Mouse (Mus musculus): ENCODE data around the gene Cacna1d. TPM values are rescaled to one million over a fixed set of nuclear protein-coding genes. Genes with fewer than 3 reads are reported as not detected.

The Cacna1d gene
- polyA plus RNA-seq, 1 experiment from 2014 or later: 1.2 TPM

DNA sequence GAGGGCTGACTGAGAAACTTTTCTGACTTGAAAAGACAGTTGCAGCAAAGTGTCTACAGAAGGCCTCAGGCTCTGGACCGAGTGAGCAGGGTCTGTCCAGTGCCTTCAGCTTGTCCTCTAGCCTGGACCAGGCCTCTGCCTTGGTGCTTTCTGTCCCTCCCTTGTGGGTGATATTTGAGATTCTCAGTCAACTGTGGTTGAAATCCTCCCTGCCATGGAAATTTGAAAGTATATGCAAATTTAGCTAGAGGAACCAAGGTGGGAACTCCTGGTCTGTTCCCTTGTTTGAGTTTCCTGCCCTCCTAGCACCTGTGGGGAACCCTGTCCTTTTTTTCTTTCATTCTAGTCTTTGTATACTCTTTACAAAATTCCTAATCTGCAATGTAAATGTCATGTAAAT lies 476.2 kb downstream of the Cacna1d start:
- Histone ChIP-seq H3K4me1 (peaks cover 21% of the 10 kb centered on the region), H3K4me3 (no peak overlapping the region), H3K36me3 (no peaks in the 10 kb centered on the region), H3K9me3 (replicated peaks) (no peaks in the 10 kb centered on the region), H3K27me3 (ENCODE audit: low read depth, poor library complexity, severe bottlenecking) (peaks cover 11% of the 10 kb centered on the region), H3K27ac (0 out of 2 replicates have a peak overlapping the region, but pooled peaks have one; percentile 11)
- no peak for DNase-seq (ENCODE audit: low spot score)
- WGBS: 74% methylated on average over 1 of the region's 1 CpGs

- peaks cover 16% of the 10 kb centered on the region for H3K27me3 ChIP-seq (ENCODE audit: low read depth, poor library complexity, severe bottlenecking)
- 0 out of 2 replicates have a peak overlapping the region, but pooled peaks have one; percentile 11 for H3K27ac ChIP-seq
- peaks cover 22% of the 10 kb centered on the region for H3K4me1 ChIP-seq
- H3K9me3 ChIP-seq (replicated peaks): no peaks in the 10 kb centered on the region
- no peak for DNase-seq (ENCODE audit: low spot score)
- H3K4me3 ChIP-seq: no peak overlapping the region
- WGBS: 63% methylated on average over 10 of the region's 10 CpGs
- no peaks in the 10 kb centered on the region for H3K36me3 ChIP-seq
Observed at GRCm38 (mm10) chr14:30014487-30014886, 476.8 kb downstream of the Cacna1d start.

- H3K27ac ChIP-seq: no peak overlapping the region
- H3K4me3 ChIP-seq: no peak overlapping the region
- 82% methylated on average over 10 of the region's 10 CpGs for WGBS
- no peaks in the 10 kb centered on the region for H3K9me3 ChIP-seq (replicated peaks)
- peaks cover 34% of the 10 kb centered on the region for H3K4me1 ChIP-seq
- no peak for DNase-seq (ENCODE audit: low spot score)
- no peaks in the 10 kb centered on the region for H3K36me3 ChIP-seq
- peaks cover 41% of the 10 kb centered on the region for H3K27me3 ChIP-seq (ENCODE audit: low read depth, poor library complexity, severe bottlenecking)
Observed at GRCm38 (mm10) chr14:30011886-30012560, 479.2 kb downstream of the Cacna1d start.

DNA sequence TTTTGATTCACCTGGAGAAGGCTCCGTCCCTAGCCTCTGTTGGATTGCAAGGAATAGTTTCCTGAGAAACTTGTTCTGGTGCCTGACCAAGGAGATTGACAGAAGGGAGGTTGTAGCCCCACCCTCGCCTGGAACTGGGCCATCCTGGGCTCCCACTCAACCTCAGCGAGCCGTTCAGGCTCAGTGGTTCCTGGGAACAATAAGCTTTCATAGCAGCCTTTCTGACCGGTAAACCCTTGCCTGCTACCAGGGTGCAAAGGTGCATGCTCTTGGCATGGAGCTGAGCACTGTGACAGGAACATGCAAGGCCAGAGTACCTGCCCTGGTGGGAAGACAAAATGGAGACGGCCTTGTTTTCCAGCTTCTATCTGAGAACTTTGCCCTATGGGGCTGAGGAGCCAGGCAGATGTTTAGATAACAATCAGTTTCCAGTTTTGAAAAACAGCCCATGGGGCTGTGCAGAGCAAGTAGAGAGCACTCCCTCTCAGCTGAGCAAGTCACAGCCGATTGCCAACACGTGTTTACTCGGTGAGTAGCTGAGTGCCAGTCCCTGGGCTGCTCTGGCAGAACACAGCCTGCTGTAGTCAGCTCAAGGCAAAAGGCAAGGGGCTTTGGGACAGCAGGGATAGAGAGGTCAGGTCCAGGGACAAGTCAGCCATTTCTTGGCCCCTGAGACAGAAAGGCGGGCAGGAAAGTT lies 481.2 kb downstream of the Cacna1d start:
- no peaks in the 10 kb centered on the region for H3K36me3 ChIP-seq
- WGBS: 86% methylated on average over 10 of the region's 10 CpGs
- H3K4me3 ChIP-seq: no peak overlapping the region
- no peaks in the 10 kb centered on the region for H3K9me3 ChIP-seq (replicated peaks)
- peaks cover 33% of the 10 kb centered on the region for H3K4me1 ChIP-seq
- peaks cover 41% of the 10 kb centered on the region for H3K27me3 ChIP-seq (ENCODE audit: low read depth, poor library complexity, severe bottlenecking)
- DNase-seq (ENCODE audit: low spot score): no peak
- no peak overlapping the region for H3K27ac ChIP-seq

DNA sequence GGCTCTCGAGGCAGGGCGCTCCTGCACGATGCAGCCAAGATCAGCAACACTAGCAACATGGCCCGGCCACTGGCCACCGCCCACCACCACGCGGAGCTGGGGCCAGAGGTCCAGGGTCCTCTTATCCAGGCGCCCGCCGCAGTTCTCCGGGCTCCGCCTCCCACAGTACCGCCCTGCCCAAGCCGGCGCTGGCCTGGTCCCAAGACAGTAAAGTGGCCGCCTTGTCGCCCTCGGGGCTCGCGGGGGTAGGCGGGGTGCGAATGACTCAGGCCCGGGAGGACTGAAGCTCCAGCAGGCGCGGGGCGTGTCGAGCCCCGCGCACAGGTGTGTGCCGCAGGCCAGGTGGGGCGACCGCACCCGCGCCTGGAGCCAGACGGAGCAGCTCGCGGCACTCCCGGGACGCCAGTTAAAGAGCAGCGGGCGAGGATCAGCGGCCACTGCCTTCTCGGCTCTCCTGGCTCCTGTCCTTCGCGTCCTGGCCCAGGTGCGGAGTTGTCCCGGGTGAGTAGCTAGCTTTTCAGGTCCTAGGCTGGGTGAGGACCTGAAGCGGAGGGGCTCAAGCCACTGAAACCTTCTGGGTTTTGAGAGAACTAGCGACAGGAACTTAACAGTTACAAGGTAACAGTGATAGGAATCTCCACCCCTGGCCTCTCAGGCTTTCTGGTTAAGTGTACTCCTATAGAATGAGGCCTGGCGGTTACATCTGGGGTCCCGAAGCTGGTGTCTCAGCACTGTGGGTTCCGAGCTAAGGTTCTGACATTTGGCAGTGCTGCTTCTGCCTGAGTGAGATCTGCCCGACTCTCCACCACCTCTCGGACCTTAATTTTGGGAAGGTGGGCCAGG lies 482.3 kb downstream of the Cacna1d start, which contains the start of the genes Il17rb and Chdh:
Il17rb (minus strand) TSS at position 164 of the 843 bp plus-strand sequence.
Chdh (plus strand) TSS at position 291 of the 843 bp plus-strand sequence.
- H3K27ac ChIP-seq: peak within 1 kb of the TSS; percentile 63; the same call in 1 of the 2 replicates
- DNase-seq (ENCODE audit: low spot score): peak; percentile 68
- H3K4me1 ChIP-seq: peaks cover 25% of the 10 kb centered on the region
- no peaks in the 10 kb centered on the region for H3K9me3 ChIP-seq (replicated peaks)
- H3K27me3 ChIP-seq (ENCODE audit: low read depth, poor library complexity, severe bottlenecking): peaks cover 41% of the 10 kb centered on the region
- 8% methylated on average over 54 of the region's 54 CpGs for WGBS
- no peaks in the 10 kb centered on the region for H3K36me3 ChIP-seq
- H3K4me3 ChIP-seq: peak within 1 kb of the TSS; percentile 57

- Histone ChIP-seq H3K4me1 (peaks cover 19% of the 10 kb centered on the region), H3K4me3 (no peak overlapping the region), H3K27ac (no peak overlapping the region), H3K36me3 (peaks cover 39% of the 10 kb centered on the region), H3K27me3 (ENCODE audit: low read depth, poor library complexity, severe bottlenecking) (no peaks in the 10 kb centered on the region), H3K9me3 (replicated peaks) (no peaks in the 10 kb centered on the region)
- no peak for DNase-seq (ENCODE audit: low spot score)
- WGBS: 91% methylated on average over 3 of the region's 3 CpGs
Observed at GRCm38 (mm10) chr14:29999475-29999811, 491.8 kb downstream of the Cacna1d start.

- Histone ChIP-seq H3K36me3 (peaks cover 44% of the 10 kb centered on the region), H3K4me1 (peaks cover 19% of the 10 kb centered on the region), H3K9me3 (replicated peaks) (no peaks in the 10 kb centered on the region), H3K27ac (no peak overlapping the region), H3K4me3 (no peak overlapping the region), H3K27me3 (ENCODE audit: low read depth, poor library complexity, severe bottlenecking) (no peaks in the 10 kb centered on the region)
- DNase-seq (ENCODE audit: low spot score): no peak
- WGBS: 82% methylated on average over 13 of the region's 13 CpGs
Observed at GRCm38 (mm10) chr14:29998747-29999474, 492.3 kb downstream of the Cacna1d start.

DNA sequence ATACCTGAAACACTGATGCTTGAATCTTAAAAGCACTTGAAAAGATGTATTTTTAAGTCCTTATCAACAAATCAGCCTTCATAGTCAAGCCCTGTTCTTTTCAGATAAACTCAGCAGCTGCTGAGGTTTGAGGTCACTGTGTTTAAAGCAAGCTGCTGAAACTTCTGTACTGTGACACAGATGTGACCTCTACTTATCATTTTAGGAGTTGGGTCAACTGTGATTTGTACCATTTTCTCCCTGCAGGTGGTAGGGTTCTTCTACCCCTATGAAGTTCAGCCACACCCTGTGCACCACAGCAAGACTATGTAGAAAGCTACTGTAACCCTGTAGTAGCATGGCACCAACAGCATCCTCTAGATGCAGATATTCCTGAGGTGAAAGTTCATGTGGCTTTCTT lies 493.9 kb downstream of the Cacna1d start:
- H3K27ac ChIP-seq: no peak overlapping the region
- no peaks in the 10 kb centered on the region for H3K9me3 ChIP-seq (replicated peaks)
- H3K4me3 ChIP-seq: no peak overlapping the region
- H3K27me3 ChIP-seq (ENCODE audit: low read depth, poor library complexity, severe bottlenecking): no peaks in the 10 kb centered on the region
- peaks cover 19% of the 10 kb centered on the region for H3K4me1 ChIP-seq
- DNase-seq (ENCODE audit: low spot score): no peak
- H3K36me3 ChIP-seq: peaks cover 60% of the 10 kb centered on the region

GRCm38 (mm10) chr14:29996000-29996751 lies 495.1 kb downstream of the Cacna1d start:
- DNase-seq (ENCODE audit: low spot score): no peak
- 91% methylated on average over 11 of the region's 11 CpGs for WGBS
- peaks cover 71% of the 10 kb centered on the region for H3K36me3 ChIP-seq
- no peaks in the 10 kb centered on the region for H3K9me3 ChIP-seq (replicated peaks)
- no peak overlapping the region; the same call in 1 of the 2 replicates for H3K27ac ChIP-seq
- no peak overlapping the region for H3K4me3 ChIP-seq
- no peaks in the 10 kb centered on the region for H3K27me3 ChIP-seq (ENCODE audit: low read depth, poor library complexity, severe bottlenecking)
- peaks cover 16% of the 10 kb centered on the region for H3K4me1 ChIP-seq

DNA sequence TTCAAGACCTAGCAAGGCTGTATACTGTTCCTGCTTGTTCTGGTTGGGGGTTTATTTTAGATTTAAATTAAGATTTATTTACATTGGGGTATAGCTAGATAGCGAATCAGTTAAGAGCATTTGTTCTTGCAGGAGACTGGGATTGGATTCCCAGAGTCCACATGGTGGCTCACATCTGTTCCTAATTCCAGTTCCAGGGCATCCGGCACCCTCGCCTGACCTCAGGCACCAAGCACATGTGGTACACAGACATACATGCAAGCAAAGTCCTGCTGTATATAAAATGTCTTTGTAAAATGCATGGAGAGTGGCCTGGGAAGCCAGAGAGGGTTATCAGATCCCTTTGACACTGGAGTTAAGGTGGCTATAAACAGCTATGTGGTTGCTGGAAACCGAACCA lies 496.3 kb downstream of the Cacna1d start:
- 24% methylated on average over 4 of the region's 4 CpGs for WGBS
- Histone ChIP-seq H3K4me1 (peaks cover 16% of the 10 kb centered on the region), H3K27ac (no peak overlapping the region), H3K27me3 (ENCODE audit: low read depth, poor library complexity, severe bottlenecking) (no peaks in the 10 kb centered on the region), H3K36me3 (peaks cover 83% of the 10 kb centered on the region), H3K4me3 (no peak overlapping the region), H3K9me3 (replicated peaks) (no peaks in the 10 kb centered on the region)
- peak; percentile 74 for DNase-seq (ENCODE audit: low spot score)
